Mouse (Mus musculus): ENCODE data around the gene Prkce.

GRCm38 (mm10) chr17:86588704-86589449 lies 421.3 kb downstream of the Prkce start:
- TF ChIP-seq CTCF (IDR thresholded peaks at IDR 0.05; ENCODE audit: borderline replicate concordance, extremely low read depth, insufficient read depth, insufficient read length) (no peak), POLR2A (IDR thresholded peaks at IDR 0.05; ENCODE audit: borderline replicate concordance, extremely low read depth, insufficient read depth, insufficient read length, poor library complexity, severe bottlenecking) (no peak)

Measured in brain, embryonic 14.5 days (tissue).